Mouse (Mus musculus) liver, postnatal 0 days (tissue): Measurements from ENCODE around the gene Pyroxd1.

Source experiments
- CTCF ChIP-seq: sonication (generic); IDR thresholded peaks from 2 replicates; pipeline ENCODE4 v1.5.1; 2016; ENCODE audit warnings: antibody characterized with exemption, low read depth
- EP300 ChIP-seq: IDR thresholded peaks from 2 replicates; pipeline ENCODE4 v1.6.1; 2016; ENCODE audit warnings: antibody characterized with exemption, low read depth, mild to moderate bottlenecking

- TF ChIP-seq CTCF (no peak), EP300 (no peak)
These were observed 42.4 kb downstream of the Pyroxd1 start for GRCm38 (mm10) chr6:142387755-142388271.
